Mouse (Mus musculus) layer of hippocampus, adult 18-20 months (tissue): ENCODE data around the gene Tomm40l. TPM values are rescaled to one million over a fixed set of nuclear protein-coding genes. Genes with fewer than 3 reads are reported as not detected.

Source experiments
- DNase-seq, 2 experiments: peaks; one replicate each; pipeline ENCODE4 v3.0.0; 2022; ENCODE audit warnings: low spot score in 2 of 2
- total RNA-seq, 2 experiments: library from RNA; stranded (reverse); gene quantifications; 2 replicates each; pipeline ENCODE4 v1.2.3; 2021

The Tomm40l gene
- total RNA-seq, 2 experiments from 2014 or later, result 71.6 to 77.6 TPM

DNA sequence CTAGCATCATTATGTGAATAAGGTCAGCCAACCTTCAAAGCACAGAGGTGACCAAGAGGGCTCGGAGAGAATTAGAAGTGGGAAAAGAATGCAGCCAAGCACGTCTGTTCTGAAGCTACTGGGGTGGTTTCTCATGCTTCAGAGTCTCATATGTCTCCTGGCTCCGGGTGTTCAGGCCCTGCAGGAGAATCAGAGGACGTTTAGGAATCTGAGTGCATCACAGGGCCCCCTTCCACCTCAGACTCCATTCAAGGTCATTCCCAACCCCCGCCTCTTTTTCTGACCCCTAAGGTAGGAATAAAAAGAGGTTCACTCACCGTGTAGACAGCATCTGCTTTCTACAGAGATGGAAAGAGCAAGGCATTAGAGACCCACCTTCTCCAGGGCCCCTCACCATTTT is 7.4 kb upstream of the Tomm40l start:
- no peak for DNase-seq

DNA sequence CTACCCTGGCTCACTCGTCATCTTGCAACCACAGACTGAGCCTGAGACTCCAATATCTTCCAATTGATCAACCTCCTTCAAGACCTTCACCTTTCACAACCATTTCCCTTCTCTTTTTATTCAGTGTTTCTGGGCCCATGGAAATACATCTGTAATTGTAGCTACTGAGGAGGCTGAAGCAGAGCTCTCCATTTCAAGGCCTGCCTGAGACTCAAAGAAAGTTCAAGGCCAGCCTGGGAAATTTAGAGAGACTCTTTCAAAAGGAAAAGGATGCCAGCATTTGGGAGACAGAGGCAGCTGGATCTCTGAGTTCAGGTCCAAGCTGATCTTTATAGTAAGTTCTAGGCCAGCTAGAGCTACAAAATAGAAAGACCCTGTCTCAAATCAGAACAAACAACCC is 5.6 kb upstream of the Tomm40l start:
- DNase-seq, result no peak

DNA sequence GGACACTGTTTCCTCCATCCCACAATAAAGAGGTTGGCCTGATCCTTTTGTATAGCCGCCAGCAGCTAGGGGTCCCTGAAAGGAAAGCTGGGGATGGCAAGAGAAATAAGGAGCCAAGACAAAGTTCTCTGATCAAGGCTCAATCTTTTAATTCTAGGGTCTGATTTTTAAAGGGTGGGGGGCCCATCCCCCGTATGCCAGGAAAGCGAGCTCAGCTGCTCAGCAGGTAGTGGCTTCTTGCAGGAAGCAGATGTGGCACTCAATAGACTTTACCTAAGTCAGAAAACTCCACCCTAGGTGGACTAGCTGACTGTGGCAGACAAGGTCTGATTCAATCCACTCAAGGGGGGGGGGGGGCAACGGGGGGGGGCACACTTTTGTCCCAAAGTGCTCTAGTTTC is 4.5 kb upstream of the Tomm40l start:
- no peak for DNase-seq

DNA sequence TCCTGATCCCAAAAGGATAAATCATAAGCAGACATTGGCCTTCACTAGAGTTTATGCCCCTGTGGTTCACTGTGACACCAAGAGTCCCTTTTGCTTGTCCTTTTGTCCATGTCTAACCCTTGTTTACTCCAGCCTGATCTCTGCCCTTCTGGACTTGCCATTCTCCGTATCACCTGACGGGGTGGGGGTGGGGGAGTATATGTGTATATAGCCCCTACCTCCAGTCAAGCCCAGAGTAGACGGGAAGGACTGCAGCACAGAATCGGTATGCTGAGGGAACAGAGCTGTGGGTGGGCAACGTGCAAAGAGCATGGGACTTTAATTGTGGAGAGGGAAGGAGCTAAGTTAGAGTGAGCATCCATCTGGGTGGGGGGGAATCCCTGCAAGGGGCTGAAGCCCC is 2.5 kb upstream of the Tomm40l start, which contains the start of gene Apoa2:
Gene Apoa2 (plus strand): TSS at position 198 of the 400 bp plus-strand sequence.
- DNase-seq, result no peak

DNA sequence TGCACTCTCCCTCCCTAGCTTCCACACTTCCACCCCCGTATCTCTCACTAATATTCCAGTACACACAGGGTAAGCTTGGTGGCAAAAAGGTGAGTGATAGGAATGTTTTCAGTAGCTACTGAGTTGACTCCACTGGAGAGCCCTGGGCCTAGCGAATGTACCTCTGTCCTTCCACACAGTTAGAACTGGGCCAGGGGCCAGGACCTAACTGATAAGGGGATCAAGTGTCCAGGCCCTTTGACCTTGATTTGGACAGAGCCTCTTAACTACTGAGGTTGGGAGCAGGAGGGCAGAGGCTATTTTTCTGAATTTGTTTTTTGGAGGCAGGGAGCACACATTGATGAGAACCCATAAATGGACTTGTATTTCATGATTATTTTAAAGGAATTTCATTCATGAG is 1.5 kb upstream of the Tomm40l start:
- DNase-seq, result no peak

DNA sequence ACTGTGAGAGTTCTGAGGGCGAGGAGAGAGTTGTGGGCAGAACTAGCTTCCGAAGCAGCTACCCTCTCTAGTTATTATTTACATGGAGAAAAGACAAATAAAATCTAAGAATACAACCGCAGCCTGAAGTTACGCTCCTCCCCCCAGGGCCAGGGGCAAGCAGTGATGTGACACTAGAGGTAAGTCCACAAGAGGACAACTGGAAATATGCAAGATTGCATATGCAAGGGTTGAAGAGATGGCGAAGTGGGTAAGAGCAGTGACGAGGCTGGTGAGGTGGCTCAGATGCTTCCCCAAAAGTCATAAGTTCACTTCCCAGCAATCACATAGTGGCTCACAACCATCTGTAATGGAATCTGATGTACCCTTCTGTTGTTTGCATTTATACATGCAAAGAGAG is 854 bp upstream of the Tomm40l start:
- no peak for DNase-seq

DNA sequence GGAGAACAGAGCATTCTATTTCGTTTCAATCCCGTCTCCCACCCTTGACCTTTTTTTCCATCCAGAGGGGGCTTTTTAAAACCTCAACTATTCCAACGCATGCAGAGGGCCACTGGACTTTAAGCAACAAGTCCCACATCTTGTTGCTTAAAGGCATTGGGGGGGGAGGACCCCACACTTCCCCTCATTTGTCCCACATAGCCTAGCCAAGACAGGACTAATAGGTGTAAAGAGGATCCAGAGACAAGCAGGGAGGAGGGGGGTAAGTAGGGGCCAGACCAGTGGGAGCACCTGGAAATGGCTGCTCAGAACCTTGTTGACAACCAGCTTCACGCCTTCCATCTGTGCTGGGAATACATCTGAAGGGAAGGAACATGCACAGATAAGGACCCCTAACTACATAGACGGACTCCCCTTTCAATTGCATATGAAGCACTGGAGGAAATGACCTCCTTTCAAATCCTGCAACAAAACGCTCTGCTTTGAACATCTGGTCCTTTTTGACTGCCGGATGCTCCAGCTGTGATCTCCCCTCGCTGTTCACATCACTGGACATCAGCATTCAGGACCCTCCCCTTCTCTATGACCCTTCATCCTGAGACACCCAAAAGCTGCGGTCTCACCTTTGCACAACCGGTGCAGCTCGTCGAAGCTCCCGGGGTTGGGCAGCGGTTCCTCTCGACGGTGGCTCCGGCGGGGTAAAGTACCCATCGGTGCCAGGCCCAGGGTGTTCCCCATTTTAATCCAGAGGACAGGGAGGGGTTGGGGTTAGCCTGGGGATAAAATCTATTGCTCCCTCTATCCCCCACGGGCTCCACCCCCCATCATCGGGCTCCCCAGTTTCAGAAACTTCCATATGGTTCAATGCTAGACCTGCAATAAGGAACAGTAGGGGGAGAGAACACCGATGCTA is 777 bp downstream of the Tomm40l start:
- peak in 1 of 2 experiments; percentile 23 for DNase-seq

DNA sequence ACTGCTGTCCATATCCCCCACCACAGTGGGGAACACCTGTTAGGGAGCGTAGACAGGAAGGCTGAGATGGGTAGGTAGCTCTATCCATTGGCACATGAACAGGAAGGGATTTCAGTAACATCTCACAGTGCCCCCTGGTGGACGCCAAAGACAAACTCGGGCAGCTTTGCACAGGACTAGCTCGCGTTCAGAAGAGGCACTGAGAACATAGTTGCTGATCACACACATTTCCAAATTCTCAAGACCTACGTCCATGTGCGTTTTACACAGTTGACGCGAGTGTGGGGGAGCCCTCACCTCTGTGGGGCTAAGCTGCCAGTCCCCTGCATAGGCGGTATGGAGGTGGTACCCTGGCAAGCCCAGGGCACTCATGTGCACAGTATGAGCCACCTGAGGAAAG is 1.4 kb downstream of the Tomm40l start:
- DNase-seq, result peak; percentile 82 to 92

DNA sequence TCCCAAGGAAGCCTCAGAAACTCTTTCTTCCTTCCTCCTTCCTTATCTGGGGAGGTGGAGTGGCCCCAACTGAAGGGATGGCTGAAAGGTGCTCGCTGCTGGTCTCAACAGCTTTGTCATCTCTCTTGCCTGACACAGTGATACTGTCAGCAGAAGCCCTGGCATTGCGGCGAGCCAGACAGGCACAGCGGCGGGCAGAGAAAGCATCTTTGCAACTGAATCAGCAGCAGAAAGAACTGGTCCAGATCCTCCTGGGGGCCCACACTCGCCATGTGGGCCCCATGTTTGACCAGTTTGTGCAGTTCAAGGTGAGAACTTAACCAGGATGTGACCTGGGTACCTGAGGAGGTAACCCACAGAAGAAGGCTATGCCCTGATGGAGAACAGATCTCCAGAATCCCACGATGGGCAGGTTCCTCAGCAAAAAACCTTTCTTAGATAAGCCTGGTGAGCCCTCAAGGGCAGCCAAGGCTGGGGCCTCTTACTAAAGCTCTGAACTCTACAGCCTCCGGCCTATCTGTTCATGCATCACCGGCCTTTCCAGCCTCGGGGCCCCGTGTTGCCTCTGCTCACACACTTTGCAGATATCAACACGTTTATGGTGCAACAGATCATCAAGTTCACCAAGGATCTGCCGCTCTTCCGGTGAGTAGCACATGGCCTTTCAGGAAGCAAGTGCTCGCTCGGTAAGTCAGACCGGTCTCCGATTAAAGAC is 5.9 kb downstream of the Tomm40l start:
- no peak for DNase-seq

DNA sequence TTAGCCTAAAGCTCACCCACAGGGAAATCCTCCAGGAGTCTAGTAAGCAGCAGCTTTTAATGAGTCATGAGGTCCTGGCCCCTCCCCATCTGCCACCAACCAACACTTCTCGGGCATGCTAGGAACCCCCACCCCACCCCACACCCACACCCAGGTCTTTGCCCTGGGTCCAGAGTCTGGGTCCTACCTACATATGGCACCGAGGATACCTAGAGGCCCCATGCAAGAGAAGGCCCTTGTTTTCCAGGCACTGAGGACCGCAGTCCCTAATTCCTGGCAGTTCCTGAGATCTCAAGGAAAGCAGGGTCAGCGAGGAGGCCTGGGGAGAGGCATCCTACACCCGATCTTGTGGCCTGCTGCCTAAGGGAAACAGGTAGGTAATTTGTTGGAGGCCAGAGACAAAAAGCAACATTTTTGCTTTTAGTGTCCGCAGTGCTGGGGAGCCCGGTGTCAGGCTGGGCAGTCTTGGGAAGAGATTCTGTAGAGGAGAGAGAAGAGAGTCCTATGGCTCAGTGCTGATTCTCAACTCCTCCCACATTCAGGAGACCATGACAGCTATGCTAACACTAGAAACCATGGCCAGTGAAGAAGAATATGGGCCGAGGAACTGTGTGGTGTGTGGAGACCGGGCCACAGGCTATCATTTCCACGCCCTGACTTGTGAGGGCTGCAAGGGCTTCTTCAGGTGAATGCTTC is 8.4 kb downstream of the Tomm40l start, which contains the start of gene Nr1i3:
Gene Nr1i3 (plus strand): TSS at position 170 of the 696 bp plus-strand sequence.
- DNase-seq, result no peak

DNA sequence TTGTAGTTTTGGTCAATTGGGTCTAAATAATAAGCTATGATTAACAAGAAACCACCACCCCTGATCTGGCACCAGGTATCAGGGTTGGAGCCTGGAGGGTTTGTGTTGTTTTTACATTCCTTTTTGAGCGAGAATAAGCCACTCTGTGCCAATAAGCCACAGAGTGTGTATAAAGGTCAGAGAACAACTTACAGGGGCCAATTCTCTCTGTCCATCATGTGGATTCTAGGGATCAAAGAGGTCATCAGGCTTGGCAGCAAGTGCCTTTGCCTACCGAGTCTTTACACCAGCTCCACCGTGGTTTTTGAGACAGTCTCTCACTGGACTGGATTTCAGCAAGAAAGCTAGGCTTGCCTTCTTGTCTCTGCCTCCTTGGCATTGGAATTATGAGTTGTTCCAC is 9.5 kb downstream of the Tomm40l start:
- no peak for DNase-seq

DNA sequence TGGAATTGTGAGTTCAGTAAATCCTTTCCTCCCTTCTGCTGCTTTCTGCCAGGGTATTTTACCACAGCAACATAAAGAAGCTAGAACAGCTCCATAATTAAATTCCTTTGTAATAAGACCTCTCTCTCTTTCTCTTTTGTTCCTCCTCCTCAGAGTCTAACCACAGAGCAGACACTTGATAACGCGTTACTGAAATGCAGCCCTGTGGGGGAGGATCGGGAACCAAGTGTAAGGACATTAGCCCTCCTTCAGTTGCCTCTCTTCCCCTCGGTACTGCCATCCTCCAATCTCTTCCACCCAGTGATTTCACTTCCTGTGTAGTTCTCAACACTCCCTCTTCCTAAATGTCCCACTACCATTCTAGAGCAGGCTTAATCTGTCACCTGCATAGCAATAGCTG is 12.9 kb downstream of the Tomm40l start:
- DNase-seq, result no peak

DNA sequence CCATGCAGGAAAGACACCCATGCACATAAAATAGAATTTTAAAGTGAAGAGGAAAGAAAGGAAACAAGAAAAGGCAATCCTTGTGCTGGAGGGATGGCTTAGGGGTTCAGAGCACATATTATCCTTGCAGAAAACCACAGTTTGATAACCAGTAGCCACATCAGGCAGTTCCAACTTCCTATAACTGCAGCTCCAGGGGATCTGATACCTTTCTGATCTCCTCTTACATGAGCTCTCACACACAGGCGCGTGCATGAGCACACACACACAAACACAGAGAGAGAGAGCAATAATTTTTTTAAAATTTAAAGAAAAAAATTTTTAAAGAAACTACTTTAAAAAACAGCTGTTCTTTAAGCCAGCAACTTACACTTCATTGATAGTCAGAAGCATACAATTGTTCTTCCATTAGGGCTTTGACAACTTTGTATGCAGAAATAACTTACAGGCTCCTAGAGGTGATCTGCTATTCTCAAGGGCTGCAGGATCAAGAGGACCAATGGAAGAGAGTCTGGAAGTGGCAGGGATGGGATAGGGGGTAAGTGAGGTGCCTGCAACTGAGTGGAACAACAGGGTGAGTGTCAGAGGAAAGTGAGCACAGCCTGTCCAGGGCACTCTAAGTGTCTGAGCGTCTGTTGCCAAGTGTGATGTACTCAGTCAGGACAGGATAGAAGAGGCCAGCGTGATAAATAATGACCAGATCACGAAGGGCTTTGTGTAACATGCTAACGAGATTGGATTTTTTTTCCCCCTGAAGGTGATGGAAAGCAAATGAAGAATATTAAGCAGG is 16.4 kb downstream of the Tomm40l start:
- DNase-seq, result no peak

DNA sequence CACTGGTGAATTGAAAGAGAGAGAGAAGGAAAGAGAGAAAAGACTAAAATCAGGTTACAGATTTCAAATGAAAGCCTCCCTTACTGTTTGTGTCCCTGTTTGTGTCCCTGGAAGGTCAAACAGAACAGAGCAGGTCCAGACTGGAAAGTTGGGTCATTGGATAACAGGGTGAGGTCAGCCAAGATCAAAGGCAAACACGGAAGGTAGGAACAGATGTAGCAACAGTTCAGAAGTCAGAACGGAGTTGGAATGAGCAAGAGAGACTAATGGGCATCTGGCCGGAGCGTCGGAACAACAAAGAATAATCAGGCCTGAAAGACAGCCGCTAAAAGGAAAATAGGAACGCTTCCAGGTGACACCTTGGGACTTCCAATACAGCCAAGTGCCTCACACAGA is 18.1 kb downstream of the Tomm40l start:
- no peak for DNase-seq

DNA sequence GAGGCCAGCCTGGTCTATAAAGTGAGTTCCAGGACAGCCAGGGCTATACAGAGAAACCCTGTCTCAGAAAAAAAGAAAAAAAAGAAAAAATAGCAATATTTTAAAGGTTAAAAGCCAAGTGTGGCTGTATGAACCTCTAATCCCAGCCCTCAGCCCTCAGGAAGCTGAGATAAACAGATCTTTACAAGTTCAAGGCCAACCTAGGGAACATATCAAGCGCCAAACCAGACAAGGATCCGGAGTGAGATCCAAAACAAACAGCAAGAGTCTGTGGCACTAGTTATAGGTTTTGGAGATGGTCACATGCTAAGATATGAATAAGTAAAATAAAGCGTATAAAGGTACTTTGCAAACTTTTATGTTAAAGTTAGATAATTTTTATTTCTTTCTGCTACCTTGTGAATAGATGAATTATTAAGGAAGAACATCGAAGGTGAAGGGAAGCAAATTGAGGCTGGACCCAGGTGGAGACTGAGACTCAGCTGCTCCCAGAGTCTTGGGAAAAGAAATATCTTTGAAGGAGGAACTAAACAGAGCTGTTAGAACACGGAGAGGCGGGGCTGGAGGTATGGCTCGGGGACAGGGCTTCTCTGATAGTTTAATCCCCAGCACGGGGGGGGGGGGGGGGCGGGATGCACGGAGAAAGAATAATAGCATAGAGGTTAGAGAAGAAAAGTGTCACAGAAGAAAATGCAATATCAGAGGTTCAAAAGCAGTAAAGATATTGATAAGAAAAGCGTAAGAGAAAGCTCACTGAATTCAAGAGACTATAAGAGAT is 18.7 kb downstream of the Tomm40l start:
- DNase-seq, result no peak

DNA sequence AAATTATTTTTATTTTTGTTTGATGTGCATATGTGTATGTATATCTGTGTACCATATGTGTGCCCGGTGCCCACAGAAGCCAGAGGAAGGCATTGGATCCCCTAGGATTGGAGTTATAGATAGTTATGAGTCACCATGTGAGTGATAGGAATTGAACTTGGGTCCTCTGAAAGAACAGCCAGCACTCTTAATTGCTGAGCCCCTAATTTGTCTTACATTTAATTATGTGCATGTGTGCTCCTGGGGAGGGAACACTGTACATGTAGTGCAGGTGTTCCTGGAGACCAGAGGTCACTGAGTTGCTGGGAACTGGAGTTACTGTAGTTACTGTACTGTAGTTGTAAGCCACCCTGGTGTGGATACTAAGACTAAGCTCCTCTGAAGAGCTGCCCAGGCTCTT is 21.5 kb downstream of the Tomm40l start:
- no peak for DNase-seq

DNA sequence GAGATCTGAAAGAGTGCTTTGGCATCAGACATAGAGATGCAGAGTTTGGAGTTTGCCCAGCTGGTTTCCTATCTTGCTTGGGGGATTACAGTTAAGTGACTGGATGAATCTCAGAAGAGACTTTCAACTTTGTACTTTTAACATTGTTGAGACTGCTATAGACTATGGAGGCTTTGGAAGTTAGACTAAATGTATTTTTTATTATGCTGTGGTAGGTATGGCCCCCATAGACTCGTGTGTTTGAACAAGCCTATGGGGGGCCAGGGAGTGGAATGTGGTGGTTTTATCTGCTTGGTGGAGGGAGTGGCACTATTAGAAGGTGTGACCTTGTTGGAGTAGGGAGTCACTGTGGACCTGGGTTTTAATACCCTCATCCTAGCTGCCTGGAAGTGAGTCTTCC is 22.8 kb downstream of the Tomm40l start:
- no peak for DNase-seq

DNA sequence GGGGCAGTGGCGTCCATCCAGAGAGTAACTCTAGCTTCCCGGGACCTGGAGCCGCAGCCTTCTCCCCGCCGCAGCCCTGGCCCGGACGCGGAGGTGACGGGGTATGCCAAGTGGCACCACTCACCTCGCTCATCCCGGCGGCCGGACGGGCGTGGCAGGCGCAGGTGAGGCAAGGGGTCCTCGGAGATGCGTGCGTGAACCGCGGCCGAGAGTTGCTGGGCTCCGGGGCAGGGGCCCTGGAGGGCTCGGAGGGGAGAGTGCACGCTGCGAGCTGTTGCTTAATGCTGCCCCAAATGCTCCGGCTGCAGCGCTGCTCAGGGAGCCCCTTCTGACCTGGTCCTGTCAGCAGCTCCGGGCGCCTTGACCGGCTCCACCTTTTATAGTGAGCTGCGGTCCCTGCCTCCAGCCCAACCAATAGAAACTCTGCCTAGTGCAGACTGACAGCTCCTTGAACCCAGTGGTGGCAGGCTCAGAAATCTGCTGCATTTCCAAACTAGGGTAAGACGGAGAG is 26.4 kb downstream of the Tomm40l start, which contains the start of gene Pcp4l1:
Gene Pcp4l1 (minus strand): TSS at position 382 of the 511 bp plus-strand sequence.
- peak; percentile 43 to 44 for DNase-seq

DNA sequence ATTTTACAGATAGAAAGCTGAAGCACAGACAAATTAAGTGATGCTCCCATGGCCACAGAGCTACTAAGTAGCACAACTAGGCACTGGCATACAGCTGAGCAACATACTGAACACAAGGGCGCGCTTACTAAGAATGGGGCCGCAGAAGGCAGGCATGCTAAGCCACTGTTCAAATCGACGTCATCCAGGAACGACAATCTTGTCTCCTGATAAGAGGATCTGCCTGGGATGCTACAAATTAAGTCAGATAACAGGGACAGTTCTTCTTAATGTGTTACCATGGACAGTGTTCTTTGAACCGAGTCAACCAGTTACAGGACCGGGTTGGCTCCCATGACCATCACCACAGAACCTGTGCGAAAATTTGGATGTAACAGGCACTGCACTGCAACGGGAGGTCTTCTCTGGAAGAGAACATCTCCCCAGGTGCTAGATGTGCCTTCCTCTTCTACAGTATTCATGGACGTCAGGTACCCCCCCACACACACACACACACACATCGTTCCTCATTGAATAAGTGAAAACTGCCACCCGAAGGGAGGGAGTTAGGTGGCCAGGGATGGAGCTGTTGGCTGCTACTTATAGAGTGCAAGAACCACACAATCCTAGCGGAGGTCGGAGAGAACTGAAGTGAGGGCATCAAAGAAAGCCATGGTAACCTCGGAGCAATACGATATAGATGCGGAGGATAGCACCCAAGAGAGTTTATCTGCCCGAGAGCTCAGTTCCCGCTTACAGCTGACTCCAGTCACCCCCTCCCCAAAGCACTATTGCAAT is 27.1 kb downstream of the Tomm40l start:
- DNase-seq, result no peak
